Mouse (Mus musculus): ENCODE results near the gene Gtf2a2.

Gene Gtf2a2

DNA sequence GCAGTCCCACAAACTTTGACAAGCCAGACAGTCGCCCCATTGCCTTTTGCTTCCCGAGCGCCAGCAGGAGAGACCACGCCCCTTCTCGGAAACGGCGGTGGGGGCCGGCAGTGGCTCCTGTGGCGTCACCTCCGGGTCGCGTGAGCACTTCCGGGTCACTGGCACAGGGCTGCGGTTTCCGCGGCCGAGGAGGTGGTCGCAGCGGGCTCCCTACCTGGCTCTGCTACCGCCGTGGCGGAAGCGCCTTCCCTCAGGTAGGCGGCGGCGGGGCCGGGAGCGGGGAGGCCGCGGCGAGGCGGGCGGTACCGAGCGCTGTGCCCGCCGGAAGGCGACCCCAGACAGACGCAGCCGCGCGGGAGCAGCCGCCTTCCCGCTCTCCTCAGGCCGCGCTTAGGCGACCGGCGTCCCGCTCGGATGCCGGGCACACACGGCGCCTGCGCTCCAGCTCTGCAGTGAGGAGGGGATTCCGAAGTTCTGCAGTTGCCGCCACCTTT lies at the start of gene Gtf2a2:
Gene Gtf2a2 (plus strand): TSS at position 143 of the 494 bp plus-strand sequence.
- peak; percentile 97 for DNase-seq (ENCODE audit: extremely low spot score, low spot score)

DNA sequence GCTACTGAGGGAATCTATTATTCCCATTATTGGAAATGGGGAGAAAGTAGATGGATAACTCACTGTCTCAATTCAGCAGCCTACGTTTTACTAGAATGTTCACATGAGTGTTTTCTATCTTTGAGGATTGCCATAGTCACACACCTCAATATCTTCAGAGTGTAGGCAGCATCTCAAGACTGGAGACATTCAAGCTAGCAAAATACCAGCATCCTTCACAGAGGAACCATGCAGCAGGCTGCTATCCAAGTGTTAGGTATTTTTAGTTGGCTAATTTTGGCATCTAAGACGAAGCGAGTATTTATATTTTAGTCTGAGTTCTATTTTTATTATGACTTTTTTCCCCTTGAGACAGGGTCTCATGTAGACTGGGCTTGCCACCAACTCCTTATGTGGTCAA lies 48.0 kb upstream of the Gtf2a2 start:
- no peak for DNase-seq (ENCODE audit: extremely low spot score, low spot score)

DNA sequence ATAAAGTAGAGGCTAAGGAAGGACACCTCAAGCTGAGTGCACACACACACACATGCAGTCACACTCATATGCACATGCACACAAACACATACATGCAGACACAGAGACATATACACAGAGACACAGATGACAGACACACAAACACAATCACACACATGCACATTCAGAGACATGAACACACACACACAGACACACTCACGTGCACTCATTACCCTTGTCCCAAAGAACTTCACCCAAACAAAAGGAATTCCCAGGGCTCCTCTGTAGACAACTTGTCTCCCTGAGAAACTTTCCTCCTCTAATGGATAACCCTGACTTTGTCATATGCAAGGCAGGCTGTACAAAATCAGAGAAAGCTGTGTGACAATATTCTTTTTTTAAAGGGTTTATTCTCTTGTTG lies 26.8 kb upstream of the Gtf2a2 start:
- no peak for DNase-seq (ENCODE audit: extremely low spot score, low spot score)

DNA sequence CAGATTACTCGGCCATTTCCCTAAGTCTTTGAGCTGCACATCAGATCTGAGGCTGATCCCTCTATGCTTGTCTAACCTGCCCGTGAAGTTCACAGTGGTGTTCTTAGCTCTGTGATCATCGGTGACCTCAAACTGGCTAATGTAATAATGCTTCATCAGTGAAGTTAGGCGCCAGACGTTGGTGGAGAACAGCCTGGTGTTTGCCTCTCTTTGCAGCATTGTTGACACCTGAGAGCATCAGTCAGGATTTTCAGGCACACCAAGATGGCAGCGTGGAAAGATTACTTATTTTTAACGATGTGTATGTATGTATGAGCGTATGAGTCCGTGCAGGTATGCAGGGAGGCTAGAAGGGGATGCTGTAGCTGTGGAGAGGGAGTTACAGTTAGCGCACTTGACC lies 26.3 kb upstream of the Gtf2a2 start:
- no peak for DNase-seq (ENCODE audit: extremely low spot score, low spot score)

DNA sequence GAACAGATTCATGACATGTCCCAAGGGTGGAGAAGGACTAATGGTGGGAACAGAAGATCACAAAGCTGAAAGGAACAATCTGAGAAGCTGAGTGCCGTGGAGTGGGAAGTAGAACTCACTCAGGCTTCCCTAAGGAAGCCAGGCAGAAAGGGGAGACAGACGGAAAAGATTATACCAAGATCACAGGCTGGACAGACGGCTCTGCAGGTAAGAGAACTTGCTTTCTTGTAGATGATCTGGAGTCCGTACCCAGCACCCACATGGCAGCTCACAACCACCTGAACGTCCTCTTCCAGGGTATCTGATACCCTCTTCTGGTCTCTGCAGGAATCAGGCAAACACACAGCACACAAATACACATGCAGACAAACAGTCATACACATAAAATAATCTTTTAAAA lies 25.8 kb upstream of the Gtf2a2 start:
- DNase-seq (ENCODE audit: extremely low spot score, low spot score): no peak

DNA sequence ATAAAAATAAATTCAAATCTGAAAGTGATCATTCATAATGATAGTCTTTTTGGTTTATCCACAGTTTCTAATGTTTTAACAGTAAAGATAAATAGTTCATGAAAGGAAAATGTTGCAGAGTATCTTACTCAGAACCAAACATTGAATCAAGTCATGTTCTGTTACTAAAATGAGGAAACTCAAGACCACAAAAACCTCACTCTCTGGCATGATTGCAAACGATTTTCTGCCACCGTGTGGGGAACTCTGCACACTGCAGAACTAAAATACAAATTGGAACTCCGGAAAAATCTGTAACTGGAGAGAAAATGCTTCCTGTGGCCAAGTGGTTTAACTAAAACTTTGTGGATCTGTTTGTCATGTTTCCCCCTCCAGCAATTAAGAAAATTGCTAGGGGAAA lies 24.8 kb upstream of the Gtf2a2 start:
- peak; percentile 50 for DNase-seq (ENCODE audit: extremely low spot score, low spot score)

DNA sequence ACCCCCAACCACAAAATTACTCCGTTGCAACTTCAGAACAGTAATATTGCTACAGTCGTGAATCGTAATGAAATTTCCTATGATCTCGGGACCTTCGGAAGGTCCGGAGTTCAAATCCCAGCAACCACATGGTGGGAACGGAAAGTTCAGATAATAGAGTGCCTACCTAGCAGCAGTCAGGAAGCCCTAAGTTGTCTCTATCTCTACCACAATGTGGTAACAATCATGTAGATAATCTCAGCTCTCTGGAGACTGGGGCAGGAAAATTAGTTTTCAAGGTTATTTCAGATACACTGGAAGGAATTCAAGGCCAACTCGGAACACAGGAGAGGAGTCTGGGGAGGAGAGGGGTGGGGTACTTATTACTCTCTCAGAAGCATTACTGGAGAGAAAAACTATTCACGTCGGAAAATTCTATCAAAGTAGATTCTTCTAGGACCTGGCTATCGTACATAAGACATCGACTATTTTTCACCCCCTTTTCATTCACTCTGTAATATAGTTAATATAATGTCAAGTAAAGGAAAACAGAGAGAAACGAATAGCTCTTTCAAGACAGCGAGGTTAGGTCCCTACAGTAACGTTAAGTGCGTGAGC lies 23.5 kb upstream of the Gtf2a2 start:
- DNase-seq (ENCODE audit: extremely low spot score, low spot score): no peak

DNA sequence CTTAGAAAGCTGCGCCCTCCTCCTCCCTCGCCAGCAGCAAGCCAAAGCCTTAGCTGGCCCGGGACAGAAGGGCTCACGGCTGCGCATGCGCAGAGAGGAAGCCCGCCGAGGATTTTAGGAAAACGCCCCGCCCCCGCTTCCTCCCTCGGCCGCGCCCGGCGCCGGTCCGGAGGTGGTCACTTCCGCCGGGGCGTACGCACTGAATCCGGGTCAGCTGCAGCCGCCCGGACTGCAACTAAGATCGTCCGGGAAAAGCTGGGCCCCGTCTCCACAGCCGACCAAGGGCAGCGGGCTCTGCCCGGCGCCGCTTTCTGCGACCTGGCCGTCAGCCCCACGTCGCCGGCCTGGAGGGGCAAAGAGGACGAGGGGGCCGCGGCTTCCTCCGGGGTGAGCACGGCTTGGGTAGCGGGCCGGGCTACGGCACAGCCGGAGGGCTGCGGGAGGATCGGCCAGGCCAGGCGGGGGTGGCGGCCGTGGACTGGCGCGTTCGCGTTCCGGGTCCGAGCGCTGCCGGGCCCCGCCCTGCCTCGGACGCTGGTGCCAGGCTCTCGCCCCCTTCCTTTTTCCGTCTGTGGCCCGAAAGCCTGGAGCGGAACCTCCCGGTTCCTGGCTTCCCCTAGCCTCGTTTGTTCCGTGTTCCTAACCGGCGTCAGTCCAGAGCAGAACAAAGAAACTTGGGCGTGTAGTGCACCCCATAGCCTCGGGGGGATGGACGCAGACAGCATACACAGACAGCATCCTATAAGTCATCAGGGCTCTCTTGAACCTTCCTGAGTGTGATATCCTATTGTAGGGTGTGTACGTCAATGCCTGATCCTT lies 22.8 kb upstream of the Gtf2a2 start, which contains the start of gene Bnip2:
Gene Bnip2 (plus strand): TSS at position 164 of the 819 bp plus-strand sequence.
- peak; percentile 95 for DNase-seq (ENCODE audit: extremely low spot score, low spot score)

DNA sequence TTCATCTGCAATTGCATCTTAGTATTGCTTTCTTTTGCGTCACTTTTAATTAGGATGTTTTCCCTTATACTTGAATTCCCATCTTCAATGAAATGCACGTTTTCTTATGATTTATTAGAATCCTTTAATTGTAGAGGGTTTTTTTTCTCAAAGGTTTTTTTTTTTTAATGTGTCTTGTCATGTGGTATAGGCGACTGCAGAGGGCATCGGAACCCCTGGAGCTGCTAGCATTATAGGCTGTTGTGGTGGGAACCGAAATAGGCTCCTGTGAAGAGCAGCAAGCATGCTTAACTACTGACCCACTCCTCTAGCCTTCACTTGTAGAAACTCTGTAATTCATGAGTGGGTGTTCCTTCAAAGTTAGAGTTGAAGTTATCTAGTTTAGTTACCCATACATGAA lies 22.0 kb upstream of the Gtf2a2 start:
- DNase-seq (ENCODE audit: extremely low spot score, low spot score): no peak

DNA sequence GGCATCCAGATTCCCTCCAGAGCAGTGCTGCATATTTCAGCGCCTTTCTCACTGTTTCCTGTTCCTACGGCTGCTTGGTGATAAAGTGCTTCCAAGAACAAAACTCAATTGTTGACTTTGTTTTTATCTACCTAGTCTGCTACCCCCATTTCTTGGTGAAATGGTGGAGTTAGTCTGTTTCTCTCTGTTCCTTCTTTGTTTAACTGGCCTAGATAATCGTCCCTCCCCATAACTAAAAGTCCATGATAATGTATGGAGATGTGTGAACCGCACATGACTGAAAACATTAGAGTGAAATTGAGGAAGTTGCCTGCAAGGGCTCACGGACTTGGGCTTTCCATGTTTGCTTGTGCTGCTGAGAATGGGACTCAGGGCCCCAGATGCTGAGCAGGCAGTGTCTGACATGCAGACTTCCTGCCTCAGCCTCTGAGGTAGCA lies 19.5 kb upstream of the Gtf2a2 start:
- no peak for DNase-seq (ENCODE audit: extremely low spot score, low spot score)

DNA sequence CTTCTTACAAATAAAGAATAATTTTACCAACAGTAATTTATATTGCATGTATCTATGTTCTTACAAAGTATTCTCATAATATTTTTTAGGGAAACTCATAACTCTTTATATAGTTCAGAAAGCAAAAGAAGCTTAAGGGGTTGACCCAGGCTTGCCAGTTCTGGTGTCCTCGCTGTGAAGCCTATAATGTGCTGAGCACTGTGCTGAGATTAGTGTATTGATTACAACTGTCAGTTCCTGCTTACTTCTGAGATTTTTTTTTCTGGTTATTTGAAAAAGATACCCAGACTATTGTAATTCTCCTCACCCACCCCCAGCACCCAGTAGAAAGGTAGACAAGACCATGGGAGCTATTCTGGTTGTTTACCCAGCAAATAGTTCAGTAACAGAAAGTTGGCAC lies 18.9 kb upstream of the Gtf2a2 start:
- no peak for DNase-seq (ENCODE audit: extremely low spot score, low spot score)

DNA sequence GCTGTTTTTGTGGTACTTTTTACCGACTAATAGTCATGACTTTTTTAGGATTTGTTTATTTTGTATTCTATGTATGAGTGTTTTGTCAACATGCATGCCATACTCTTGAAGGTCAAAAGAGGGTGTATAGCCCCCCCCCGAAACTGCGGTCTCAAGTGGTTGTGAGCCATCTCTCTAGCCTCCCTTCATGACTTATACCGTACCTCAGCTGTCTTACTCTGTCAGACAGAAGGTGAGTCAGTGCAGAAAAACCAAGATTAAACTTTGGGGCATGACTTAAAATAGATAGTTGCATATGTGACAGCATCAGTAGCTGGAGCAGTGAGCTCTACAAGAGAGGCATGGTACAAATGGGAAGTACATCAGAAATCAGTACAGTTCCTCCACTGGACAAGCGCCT lies 17.8 kb upstream of the Gtf2a2 start:
- DNase-seq (ENCODE audit: extremely low spot score, low spot score): no peak

DNA sequence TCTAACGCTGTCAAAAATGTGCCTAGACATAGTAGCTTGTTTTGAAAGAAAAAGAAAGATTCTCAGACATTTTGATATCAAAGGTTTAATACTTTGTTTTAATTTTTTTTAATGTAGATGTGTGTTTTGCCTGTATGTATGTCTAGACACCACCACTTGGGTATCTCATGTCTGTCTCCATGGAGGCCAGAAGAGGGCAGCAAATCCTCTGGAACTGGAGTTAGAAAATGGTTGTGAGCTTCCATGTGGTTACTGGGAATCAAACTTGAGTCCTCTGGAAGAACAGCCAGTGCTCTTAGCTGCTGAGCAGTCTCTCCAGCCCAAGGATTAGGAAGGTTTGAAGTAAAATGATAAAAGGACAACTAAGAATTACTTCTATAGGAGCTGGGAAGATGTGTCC lies 13.0 kb upstream of the Gtf2a2 start:
- no peak for DNase-seq (ENCODE audit: extremely low spot score, low spot score)

DNA sequence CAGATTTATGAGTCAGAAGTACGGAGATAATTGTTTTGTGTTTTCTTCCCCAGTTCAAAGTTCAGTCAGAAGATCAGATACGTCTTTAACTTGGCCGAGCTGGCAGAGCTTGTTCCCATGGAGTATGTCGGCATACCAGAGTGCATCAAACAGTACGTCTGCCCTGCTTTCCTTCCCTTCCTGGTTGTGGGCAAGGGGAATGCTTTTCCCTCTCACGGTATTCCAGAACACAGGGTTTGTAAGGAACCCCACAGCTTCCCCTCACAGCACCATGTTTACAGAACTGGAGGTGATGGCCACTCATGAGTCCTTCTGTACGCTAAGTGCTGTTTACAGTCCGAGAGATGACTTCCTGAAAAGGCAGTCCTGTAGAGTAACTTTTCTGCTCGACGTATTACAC lies 8.8 kb upstream of the Gtf2a2 start:
- DNase-seq (ENCODE audit: extremely low spot score, low spot score): no peak

DNA sequence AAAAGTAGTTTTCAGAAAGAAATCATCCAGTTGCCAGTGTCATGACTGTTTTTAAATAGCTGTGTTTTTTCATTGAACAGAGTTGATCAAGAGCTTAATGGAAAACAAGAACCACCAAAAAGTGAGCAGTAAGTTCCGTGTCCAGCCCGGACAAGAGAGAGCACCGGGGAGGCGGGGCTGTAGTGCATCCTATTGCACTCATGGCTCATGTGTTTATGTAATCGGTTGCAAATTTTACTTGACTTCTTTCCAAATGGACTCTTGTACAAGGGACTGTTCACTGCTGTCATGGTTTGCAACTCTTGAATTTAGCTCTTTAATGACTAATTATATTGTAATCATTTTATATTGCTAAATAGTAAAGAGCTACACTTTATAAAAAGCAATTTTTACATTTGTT lies 5.4 kb upstream of the Gtf2a2 start:
- no peak for DNase-seq (ENCODE audit: extremely low spot score, low spot score)

DNA sequence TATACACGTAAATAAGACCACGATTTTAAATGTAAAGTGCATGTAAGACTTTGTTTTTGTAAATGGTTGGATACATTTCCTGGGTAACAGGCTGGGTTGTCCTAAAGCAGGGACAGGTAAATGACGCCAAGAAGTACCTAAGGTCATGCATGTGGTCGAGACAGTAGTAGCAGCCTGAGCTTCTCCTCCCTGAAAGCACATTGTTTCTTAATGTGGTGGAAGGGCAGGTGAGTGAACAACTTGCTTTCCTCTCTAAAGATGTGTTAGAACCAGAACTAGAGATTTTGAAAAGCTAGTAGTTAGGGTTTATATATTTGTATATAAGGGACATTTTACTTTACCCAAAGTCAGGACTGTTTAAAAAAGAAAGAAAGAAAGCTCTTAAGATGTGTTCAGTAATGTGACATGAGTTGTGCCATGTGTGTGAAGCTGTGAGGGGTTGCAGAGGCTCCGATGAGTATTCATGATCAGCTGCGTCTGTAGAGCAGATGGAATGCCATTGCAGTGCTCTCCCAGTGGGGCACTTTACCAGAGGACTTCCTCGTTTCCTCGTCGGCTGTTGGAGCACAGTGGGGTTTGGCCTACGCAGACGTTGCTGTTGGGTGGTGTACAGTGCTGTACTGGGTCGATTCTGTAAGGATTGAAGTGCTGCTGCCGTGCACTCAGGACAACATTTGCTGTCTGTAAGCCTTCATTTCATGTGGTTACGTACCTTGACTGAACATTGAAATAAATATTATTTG lies 4.7 kb upstream of the Gtf2a2 start:
- no peak for DNase-seq (ENCODE audit: extremely low spot score, low spot score)

DNA sequence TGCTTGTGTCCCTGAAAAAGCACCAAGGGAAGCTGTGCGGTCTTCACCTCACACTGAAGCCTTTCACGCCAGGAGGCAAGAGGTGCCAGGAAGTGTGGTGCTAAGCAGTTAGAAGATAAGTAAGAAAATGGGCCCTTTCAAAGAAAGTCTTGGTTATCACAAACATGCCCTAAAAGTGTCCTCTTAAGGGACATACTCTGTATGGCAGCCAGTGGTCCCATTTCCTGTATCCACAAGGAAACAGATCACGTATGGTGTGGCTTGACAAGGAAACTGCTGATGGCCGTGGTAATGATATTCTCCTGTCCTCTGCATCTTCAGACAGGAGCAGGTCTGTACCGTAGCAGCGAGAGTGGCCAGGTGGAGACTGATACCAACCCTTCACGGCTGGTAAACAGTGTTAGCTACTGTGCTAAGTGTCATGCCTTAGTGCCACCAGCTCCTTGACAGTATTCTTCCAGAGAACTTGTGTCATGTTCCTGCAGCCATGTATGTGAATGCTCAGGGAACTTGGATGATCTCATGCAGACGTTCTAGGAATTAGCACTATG lies 2.5 kb upstream of the Gtf2a2 start:
- no peak for DNase-seq (ENCODE audit: extremely low spot score, low spot score)

DNA sequence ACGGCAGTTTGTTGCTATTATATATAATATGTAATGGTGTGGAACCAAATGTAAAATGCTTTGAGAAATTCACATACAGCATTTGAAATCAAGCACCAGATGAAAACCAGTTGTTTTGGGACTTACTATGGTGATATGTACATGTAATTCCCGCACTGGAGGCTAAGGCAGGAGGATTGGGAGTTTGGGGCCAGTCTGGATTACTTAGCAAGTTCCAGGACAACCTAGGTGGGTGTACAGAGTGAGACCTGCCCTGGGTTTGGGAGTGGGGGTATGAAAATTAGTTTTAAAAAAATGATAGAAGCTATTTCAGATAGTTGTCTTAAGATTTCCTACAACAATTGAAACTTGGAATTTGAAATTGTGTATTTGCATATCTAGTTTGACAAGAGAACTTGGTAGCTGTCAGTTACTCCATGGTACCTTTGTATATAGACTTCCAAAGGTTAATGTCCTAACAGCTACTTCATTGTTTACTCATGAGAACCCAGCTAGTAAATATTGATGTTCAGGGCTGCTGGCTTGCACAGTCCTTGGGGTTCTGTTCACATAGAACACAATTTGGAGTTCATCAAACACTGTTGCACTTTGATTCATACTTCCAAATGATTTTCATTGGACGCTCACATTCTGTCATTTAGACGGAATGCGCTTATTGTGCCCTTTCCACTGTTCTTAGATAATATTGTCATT lies 1.4 kb upstream of the Gtf2a2 start:
- no peak for DNase-seq (ENCODE audit: extremely low spot score, low spot score)

DNA sequence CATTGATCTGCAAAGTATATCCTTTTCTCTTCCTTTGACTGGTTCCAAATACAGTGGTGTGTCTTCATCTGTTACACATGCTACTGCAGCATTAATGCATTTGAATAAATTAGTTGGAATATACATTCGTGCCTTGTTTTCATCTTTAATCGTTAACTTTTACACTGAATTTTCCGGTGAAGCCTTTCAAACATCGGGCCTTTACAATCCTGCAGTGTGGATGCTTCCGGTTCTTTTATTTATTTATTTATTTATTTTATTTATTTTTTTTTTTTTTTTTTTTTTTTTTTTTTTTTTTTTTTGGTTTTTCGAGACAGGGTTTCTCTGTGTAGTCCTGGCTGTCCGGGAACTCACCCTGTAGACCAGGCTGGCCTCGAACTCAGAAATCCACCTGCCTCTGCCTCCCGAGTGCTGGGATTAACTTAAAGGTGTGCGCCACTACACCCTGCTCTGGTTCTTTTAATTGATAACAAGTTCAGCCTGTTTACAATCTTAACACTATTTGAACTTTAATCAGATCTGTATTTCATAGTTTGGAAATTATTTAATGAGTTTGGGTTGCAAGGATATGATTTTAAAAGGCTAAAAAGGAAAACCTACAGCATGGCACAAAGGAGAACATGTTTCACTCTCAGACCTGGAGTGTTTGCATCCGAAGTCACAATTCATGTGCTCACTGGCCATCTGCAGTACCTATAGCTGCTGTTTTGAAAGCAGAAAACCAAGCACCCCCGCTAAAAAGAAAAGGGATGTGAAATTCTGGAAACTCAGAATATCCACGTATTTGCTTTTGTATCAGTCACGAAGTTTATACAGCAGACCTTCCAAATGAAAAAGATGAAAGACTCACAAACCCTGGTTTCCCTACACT lies 578 bp upstream of the Gtf2a2 start:
- no peak for DNase-seq (ENCODE audit: extremely low spot score, low spot score)

DNA sequence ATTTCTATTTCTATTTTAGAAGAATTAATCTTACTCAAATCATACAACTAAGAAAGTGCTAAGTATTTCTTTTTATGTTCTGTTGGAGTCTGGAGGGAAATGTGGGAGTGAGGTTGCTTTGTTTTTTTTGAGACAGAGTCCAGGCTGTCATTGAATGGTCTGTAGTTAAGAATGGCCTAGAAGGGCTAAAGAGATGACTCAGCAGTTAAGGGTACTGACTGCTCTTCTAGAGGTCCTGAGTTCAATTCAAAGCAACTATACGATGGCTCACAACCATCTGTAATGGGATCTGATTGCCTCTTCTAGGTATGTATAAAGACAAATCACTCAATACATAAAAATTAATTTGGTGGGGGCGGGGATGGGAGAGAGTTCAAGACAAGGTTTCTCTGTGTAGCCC lies 3.3 kb downstream of the Gtf2a2 start:
- DNase-seq (ENCODE audit: extremely low spot score, low spot score): no peak

All from neural tube, embryonic 10.5 days (tissue).